Comparison of ENCODE assay signal across 8 mouse cellular contexts in genomic region chr6:113172568-113172967, GRCm38 (mm10). TPM values are rescaled to one million over a fixed set of nuclear protein-coding genes. Genes with fewer than 3 reads are reported as not detected.
DNase-seq lines count a peak whose midpoint lies in the region; ATAC-seq and TF ChIP-seq lines count a peak whose summit lies in the region.

No protein-coding gene starts in this region.

- no peak for ATAC-seq in forebrain, embryonic 16.5 days

- peak; percentile 55 for DNase-seq in forebrain, embryonic 10.5 days (ENCODE audit: extremely low spot score, low spot score)
- peak; percentile 81 for DNase-seq in 416B (ENCODE audit: low read depth)
- peak; percentile 42 for DNase-seq in adrenal gland, adult 8-10 months
- peak; percentile 76 for DNase-seq in embryo, embryonic 10.5 days (ENCODE audit: low spot score)
- DNase-seq in heart, postnatal 14 days: peak; percentile 65 to 74
- DNase-seq in liver, adult 2 months (ENCODE audit: extremely low read depth, low read depth, low spot score): peak; percentile 32
- DNase-seq in retina, embryonic 14.5 days (ENCODE audit: low spot score): peak; percentile 86

- no peaks in the 10 kb centered on the region for H3K27me3 ChIP-seq in forebrain, embryonic 10.5 days (ENCODE audit: poor library complexity, severe bottlenecking)
- H3K27me3 ChIP-seq in forebrain, embryonic 16.5 days (replicated peaks; ENCODE audit: control insufficient read depth, insufficient read depth, low read length): no peaks in the 10 kb centered on the region
- no peaks in the 10 kb centered on the region for H3K27me3 ChIP-seq in liver, adult 2 months (ENCODE audit: control insufficient read depth, insufficient read depth, low read length)

- no peak overlapping the region for H3K27ac ChIP-seq in forebrain, embryonic 10.5 days
- H3K27ac ChIP-seq in forebrain, embryonic 16.5 days (ENCODE audit: low read length): no peak overlapping the region
- H3K27ac ChIP-seq in liver, adult 2 months (replicated peaks; ENCODE audit: insufficient read depth, low read depth, low read length): no peak overlapping the region

- H3K9ac ChIP-seq in forebrain, embryonic 16.5 days (replicated peaks; ENCODE audit: low read depth, low read length): no peak overlapping the region
- H3K9ac ChIP-seq in liver, adult 2 months (ENCODE audit: low read depth, low read length): no peak overlapping the region

- peaks cover 15% of the 10 kb centered on the region; the same call in 1 of the 2 replicates for H3K36me3 ChIP-seq in forebrain, embryonic 10.5 days (replicated peaks)
- H3K36me3 ChIP-seq in forebrain, embryonic 16.5 days (ENCODE audit: control insufficient read depth, insufficient read depth): peaks cover 14% of the 10 kb centered on the region; the same call in 1 of the 2 replicates
- H3K36me3 ChIP-seq in liver, adult 2 months (ENCODE audit: control insufficient read depth, insufficient read depth, low read length): no peaks in the 10 kb centered on the region

- TF ChIP-seq CTCF in liver, adult 2 months (IDR thresholded peaks at IDR 0.05; ENCODE audit: low read depth, low read length): peak; percentile 62; the same call in 1 of the 2 replicates

- TF ChIP-seq POLR2A in liver, adult 2 months (IDR thresholded peaks at IDR 0.05; ENCODE audit: extremely low read depth, insufficient read depth, low read length): no peak

- no peak overlapping the region for H3K4me2 ChIP-seq in forebrain, embryonic 16.5 days (ENCODE audit: low read length)

- no peaks in the 10 kb centered on the region for H3K79me2 ChIP-seq in liver, adult 2 months (ENCODE audit: control insufficient read depth, insufficient read depth, low read length)

- no peak overlapping the region for H3K4me3 ChIP-seq in forebrain, embryonic 10.5 days
- H3K4me3 ChIP-seq in forebrain, embryonic 16.5 days (replicated peaks; ENCODE audit: low read length): no peak overlapping the region
- H3K4me3 ChIP-seq in liver, adult 2 months (ENCODE audit: insufficient read depth, low read depth, low read length): no peak overlapping the region

- intact Hi-C loops in heart, postnatal 14 days (cut with DNase I): loop anchor here (2.0 kb wide), 1 partner anchor 130 kb away; no protein-coding TSS in a partner anchor

- H3K4me1 ChIP-seq in forebrain, embryonic 10.5 days: 0 out of 2 replicates have a peak, but pooled peaks cover 4% of the 10 kb centered on the region
- no peaks in the 10 kb centered on the region for H3K4me1 ChIP-seq in forebrain, embryonic 16.5 days (replicated peaks; ENCODE audit: control insufficient read depth, insufficient read depth, low read length)
- H3K4me1 ChIP-seq in liver, adult 2 months (ENCODE audit: control insufficient read depth, insufficient read depth, low read length): no peaks in the 10 kb centered on the region

- no peaks in the 10 kb centered on the region for H3K9me3 ChIP-seq in forebrain, embryonic 10.5 days
- no peaks in the 10 kb centered on the region for H3K9me3 ChIP-seq in forebrain, embryonic 16.5 days (ENCODE audit: control insufficient read depth, low read length)

- WGBS in forebrain, embryonic 10.5 days: 73% methylated on average over 1 of the region's 1 CpGs
- 74% methylated on average over 1 of the region's 1 CpGs for WGBS in forebrain, embryonic 16.5 days
- 90% methylated on average over 1 of the region's 1 CpGs for WGBS in liver, adult 2 months

RNA-seq across cellular contexts. Expression of gene Lhfpl4, which starts 22.6 kb away (rescaled TPM):
- 10.8 and 11.4 TPM in 2 replicates for polyA plus RNA-seq in forebrain, embryonic 10.5 days (2016; fragmentation: Nextera tagmentation; extraction: Ambion mirVana)
- polyA plus RNA-seq in forebrain, embryonic 16.5 days (2015; fragmentation: Nextera tagmentation; extraction: Ambion mirVana): 40.1 and 49.4 TPM in 2 replicates
- total RNA-seq in adrenal gland, adult 8-10 months (2022): 1 to 10 TPM; 5.2 to 8.5 (median 6.6) TPM
- total RNA-seq in heart, postnatal 14 days (2021): under 1 TPM; 0.31 to 0.32 TPM
- 0.07 TPM in 1 of 2 replicates, not detected in the other for total RNA-seq in liver, adult 2 months (2014; rRNA removed)
- 0.02 TPM in 1 of 2 replicates, not detected in the other for polyA plus RNA-seq in liver, adult 2 months (2012; rRNA removed)

Comparison
In these comparisons a context has a peak if more than half of its experiments do, and no peak if none do; other contexts are left out.
1. DNase-seq: peak in every context shown above with its lines; median percentile 86 in retina, embryonic 14.5 days; 81 in 416B; 76 in embryo, embryonic 10.5 days; 70 in heart, postnatal 14 days; 55 in forebrain, embryonic 10.5 days; 42 in adrenal gland, adult 8-10 months; 32 in liver, adult 2 months.